Mouse (Mus musculus) heart, postnatal 10 days (tissue): ENCODE results near the gene Olfr1155. TPM values are rescaled to one million over a fixed set of nuclear protein-coding genes. Genes with fewer than 3 reads are reported as not detected.

Experiments used
- DNase-seq, 2 experiments: peaks; one replicate each; pipeline ENCODE4 v3.0.0; 2021
- intact Hi-C: fragments of 180-260 bp; cut with DNase I; formaldehyde crosslinking; loops from one replicate; pipeline ENCODE4 v1.15.1; 2025
- total RNA-seq, 2 experiments: library from RNA; stranded (reverse); gene quantifications; 2 replicates each; pipeline ENCODE4 v1.2.3; 2021

Olfr1155 gene
- not detected for total RNA-seq

DNA sequence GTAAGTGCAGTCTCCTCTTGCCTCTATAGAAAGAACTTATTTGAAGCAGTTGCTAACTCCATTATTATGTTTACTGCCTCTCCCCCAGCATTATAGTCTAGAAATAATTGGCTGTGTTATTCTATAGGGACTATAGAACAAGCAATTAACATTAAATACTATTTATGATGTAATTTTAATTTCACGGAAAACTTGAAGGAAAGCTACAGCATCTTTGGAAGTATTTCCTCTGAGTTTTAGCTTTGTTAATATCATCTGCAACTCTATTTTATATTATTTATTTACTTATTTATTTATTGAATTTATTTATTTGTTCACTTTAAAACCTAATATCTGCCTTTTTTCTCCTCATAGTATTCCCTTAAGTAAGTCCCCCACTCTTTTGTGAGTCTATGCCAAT lies at the start of gene Olfr1155:
TSS of gene Olfr1155 (minus strand) at position 101 of the 400 bp plus-strand sequence.
- DNase-seq = no peak
- intact Hi-C loops = no loop called here

DNA sequence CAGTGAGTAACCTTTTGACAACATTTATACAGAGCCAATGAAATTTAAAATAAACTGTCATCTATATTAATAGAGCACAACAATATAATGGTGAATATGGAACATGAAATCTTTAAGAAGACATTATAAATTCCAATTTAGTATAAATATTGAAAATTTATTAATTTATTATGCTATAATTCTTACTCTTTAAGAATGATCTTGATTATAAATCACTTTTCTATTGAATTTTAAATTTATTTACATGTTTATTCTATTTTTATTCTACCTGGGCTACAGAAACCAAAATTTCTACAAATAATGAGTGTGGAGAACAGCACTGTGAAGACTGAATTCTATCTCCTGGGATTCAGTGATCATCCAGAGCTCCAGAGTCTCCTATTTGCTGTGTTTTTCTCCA lies 44.9 kb upstream of the Olfr1155 start, which contains the start of gene Olfr1158:
TSS of gene Olfr1158 (plus strand) at position 301 of the 400 bp plus-strand sequence.
- no peak for DNase-seq
- intact Hi-C loops = no loop called here

DNA sequence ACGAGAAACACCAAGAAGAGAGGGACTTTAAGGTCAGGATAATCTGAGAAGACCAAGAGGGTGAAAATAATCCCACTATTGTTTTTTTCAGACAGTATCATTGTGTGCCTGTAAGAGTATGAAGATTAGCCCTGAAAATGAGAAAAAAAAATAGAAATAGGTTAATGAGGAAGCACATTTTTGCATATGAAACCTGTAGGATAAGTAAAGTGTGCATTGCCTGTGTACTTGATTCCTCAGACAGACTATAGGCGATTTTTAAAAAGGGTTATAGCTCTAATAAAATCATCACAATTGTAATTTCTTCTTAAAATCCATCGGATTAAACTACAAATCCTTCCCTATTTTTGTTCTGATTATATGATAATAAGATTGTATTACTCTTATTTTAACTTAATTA lies 29.6 kb upstream of the Olfr1155 start, which contains the start of gene Olfr74:
TSS of gene Olfr74 (minus strand) at position 101 of the 400 bp plus-strand sequence.
- no peak for DNase-seq
- intact Hi-C loops = no loop called here

DNA sequence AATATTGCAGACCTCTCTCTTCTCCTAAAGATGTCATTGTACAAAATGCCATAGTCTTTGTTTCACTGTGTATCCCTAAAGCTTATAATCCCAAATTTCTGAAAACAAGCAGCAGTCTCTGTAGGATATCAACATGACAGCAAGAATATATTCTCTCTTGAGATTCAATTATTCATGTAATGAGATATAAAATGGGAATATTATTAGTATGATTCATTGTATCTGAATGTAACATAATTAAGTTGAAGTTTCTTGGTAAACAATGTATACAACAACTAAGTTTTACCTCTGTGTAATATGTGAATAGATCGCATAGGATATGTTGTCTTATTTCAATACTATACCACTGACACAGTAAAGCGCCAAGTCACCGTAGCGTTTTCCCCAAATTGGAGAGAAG lies 23.3 kb upstream of the Olfr1155 start, which contains the start of gene Olfr1157:
TSS of gene Olfr1157 (minus strand) at position 101 of the 400 bp plus-strand sequence.
- intact Hi-C loops = no loop called here
- no peak for DNase-seq

DNA sequence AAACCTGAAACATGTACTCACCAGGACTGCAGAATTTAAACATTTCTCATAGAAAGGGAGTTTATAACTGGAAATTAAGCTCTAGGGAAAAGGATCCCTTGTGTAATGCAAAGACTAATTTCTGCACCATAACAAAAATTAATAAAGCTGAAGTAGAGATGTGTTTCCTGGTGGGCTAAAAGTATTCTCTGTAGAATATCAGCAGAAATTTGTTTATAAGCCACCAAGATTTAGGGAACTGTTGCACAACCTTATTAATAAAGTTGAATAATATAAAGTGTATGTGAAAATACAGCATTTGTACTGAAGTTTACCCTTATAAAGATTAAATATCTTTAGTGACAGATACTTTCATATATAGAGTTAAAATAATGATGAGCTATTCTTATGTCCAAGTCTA lies 8.1 kb upstream of the Olfr1155 start, which contains the start of gene Olfr1156:
TSS of gene Olfr1156 (minus strand) at position 101 of the 400 bp plus-strand sequence.
- DNase-seq = no peak
- intact Hi-C loops = no loop called here

DNA sequence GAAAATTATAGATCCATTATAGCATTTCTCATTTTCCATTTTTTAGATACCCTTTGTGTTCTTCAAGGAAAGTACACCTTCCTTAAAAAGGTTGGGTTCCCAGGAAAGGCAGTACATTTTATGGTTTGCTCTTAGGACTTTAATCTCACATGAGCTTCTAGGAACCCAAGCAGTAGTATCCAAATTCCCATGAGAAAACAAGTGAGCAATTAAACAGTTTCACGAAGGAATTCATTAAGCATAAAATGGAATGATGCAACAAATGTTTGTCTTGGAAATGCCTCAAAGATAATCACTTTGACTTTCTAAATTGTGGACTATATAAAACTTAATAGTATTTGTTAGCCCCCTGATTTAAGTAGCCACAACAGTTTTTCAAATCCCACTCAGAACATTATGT lies 39.9 kb downstream of the Olfr1155 start, which contains the start of gene Olfr1154:
TSS of gene Olfr1154 (minus strand) at position 101 of the 400 bp plus-strand sequence.
- no peak for DNase-seq
- intact Hi-C loops = no loop called here

DNA sequence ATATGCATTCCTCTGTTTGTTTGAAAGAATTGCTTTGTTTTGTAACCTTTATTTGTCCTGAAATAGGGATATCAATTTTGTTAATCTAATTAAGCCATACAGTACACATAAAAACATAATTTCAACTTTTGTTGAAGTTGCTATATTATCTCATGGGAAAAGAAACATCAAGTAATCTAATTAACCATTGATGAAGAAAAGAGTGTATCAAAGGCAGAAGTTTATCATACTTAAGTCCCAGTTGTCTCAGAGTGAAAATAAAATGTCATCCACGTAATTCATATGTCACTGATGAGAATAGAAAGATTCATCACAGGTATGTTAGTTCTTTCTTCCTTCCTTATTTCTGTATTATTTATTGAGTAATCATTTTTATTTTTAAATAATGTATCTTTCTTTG lies 50.3 kb downstream of the Olfr1155 start, which contains the start of gene Olfr1153:
TSS of gene Olfr1153 (plus strand) at position 301 of the 400 bp plus-strand sequence.
- intact Hi-C loops = no loop called here
- no peak for DNase-seq

Other genes with a start within 250 kb of the Olfr1155 start
- not detected for gene Olfr1137, start 232.0 kb downstream of the Olfr1155 start, total RNA-seq
- not detected for gene Olfr1138, start 205.2 kb downstream of the Olfr1155 start, total RNA-seq
- gene Olfr1140, start 201.4 kb downstream of the Olfr1155 start, total RNA-seq = not detected
- not detected for gene Olfr1141, start 191.1 kb downstream of the Olfr1155 start, total RNA-seq
- not detected for gene Olfr152, start 165.7 kb downstream of the Olfr1155 start, total RNA-seq
- gene Olfr1143, start 144.5 kb downstream of the Olfr1155 start, total RNA-seq = not detected
- gene Olfr1145, start 135.3 kb downstream of the Olfr1155 start, total RNA-seq = not detected
- not detected for gene Olfr1148, start 114.6 kb downstream of the Olfr1155 start, total RNA-seq
- gene Olfr1150-ps1, start 101.1 kb downstream of the Olfr1155 start, total RNA-seq = not detected
- not detected for gene Olfr1151, start 89.3 kb downstream of the Olfr1155 start, total RNA-seq
- not detected for gene Olfr1152, start 78.6 kb downstream of the Olfr1155 start, total RNA-seq
- gene Olfr1153, start 50.2 kb downstream of the Olfr1155 start, total RNA-seq = not detected
- gene Olfr1154, start 40.0 kb downstream of the Olfr1155 start, total RNA-seq = not detected
- gene Olfr1156, start 8.0 kb upstream of the Olfr1155 start, total RNA-seq = not detected
- gene Olfr1157, start 23.2 kb upstream of the Olfr1155 start, total RNA-seq = not detected
- gene Olfr74, start 29.5 kb upstream of the Olfr1155 start, total RNA-seq = not detected
- gene Olfr1158, start 45.0 kb upstream of the Olfr1155 start, total RNA-seq = not detected
- gene Olfr1160, start 63.1 kb upstream of the Olfr1155 start, total RNA-seq = not detected
- gene Olfr1161, start 77.6 kb upstream of the Olfr1155 start, total RNA-seq = not detected
- gene Olfr73, start 92.6 kb upstream of the Olfr1155 start, total RNA-seq = not detected
- not detected for gene Olfr1162, start 106.0 kb upstream of the Olfr1155 start, total RNA-seq
- gene Olfr1163, start 126.7 kb upstream of the Olfr1155 start, total RNA-seq = not detected
- not detected for gene Olfr1164, start 148.8 kb upstream of the Olfr1155 start, total RNA-seq
- not detected for gene Olfr1166, start 183.1 kb upstream of the Olfr1155 start, total RNA-seq
- not detected for gene Olfr1167, start 210.1 kb upstream of the Olfr1155 start, total RNA-seq
- gene Olfr1168, start 236.7 kb upstream of the Olfr1155 start, total RNA-seq = not detected